Mouse (Mus musculus): Measurements from ENCODE around the gene Dnaja3. TPM values are rescaled to one million over a fixed set of nuclear protein-coding genes. Genes with fewer than 3 reads are reported as not detected.
A peak's percentile ranks its signal among the peaks of the same experiment; 100 is the strongest.

The Dnaja3 gene
- total RNA-seq, 2 experiments from 2014 or later: 58.7 to 59.0 TPM

GRCm38 (mm10) chr16:4604293-4604837, 35.4 kb upstream of the Dnaja3 start:
- DNase-seq (ENCODE audit: extremely low spot score in 1 of 2, low spot score in 2 of 2): peak in 1 of 2 experiments; percentile 36
- intact Hi-C loops (cut with DNase I): loop anchor here (10.0 kb wide), 1 partner anchor 290 kb away; no protein-coding TSS in a partner anchor

- intact Hi-C loops (cut with DNase I): loop anchor here (5.0 to 10.0 kb wide), 3 partner anchors 38 to 291 kb away; no protein-coding TSS in a partner anchor
- peak in 1 of 2 experiments; percentile 34 for DNase-seq (ENCODE audit: extremely low spot score in 1 of 2, low spot score in 2 of 2)
Measured at GRCm38 (mm10) chr16:4605514-4606131, 34.2 kb upstream of the Dnaja3 start.

GRCm38 (mm10) chr16:4606431-4607084, 33.2 kb upstream of the Dnaja3 start:
- DNase-seq (ENCODE audit: extremely low spot score in 1 of 2, low spot score in 2 of 2): peak in 1 of 2 experiments; percentile 77
- intact Hi-C loops (cut with DNase I): loop anchor here (5.0 to 10.0 kb wide), 3 partner anchors 39 to 292 kb away; no protein-coding TSS in a partner anchor

- intact Hi-C loops (cut with DNase I): loop anchor here (5.0 to 10.0 kb wide), 3 partner anchors 41 to 293 kb away; no protein-coding TSS in a partner anchor
- DNase-seq (ENCODE audit: extremely low spot score in 1 of 2, low spot score in 2 of 2): peak; percentile 73 to 82
Measured at GRCm38 (mm10) chr16:4607818-4608531, 31.8 kb upstream of the Dnaja3 start.

GRCm38 (mm10) chr16:4608532-4609059, 31.2 kb upstream of the Dnaja3 start:
- no peak for DNase-seq (ENCODE audit: extremely low spot score in 1 of 2, low spot score in 2 of 2)
- intact Hi-C loops (cut with DNase I): loop anchor here (5.0 to 10.0 kb wide), 3 partner anchors 41 to 294 kb away; no protein-coding TSS in a partner anchor

- intact Hi-C loops (cut with DNase I): no loop called here
Measured at GRCm38 (mm10) chr16:4611193-4611592, 28.6 kb upstream of the Dnaja3 start.

GRCm38 (mm10) chr16:4611676-4612075, 28.1 kb upstream of the Dnaja3 start:
- DNase-seq (ENCODE audit: extremely low spot score in 1 of 2, low spot score in 2 of 2): peak in 1 of 2 experiments; percentile 32
- intact Hi-C loops (cut with DNase I): no loop called here

More at GRCm38 (mm10) chr16:4611193-4611592, 28.6 kb upstream of the Dnaja3 start:
- peak in 1 of 2 experiments; percentile 20 for DNase-seq (ENCODE audit: extremely low spot score in 1 of 2, low spot score in 2 of 2)

GRCm38 (mm10) chr16:4613736-4614135, 26.1 kb upstream of the Dnaja3 start:
- intact Hi-C loops (cut with DNase I): no loop called here
- DNase-seq (ENCODE audit: extremely low spot score in 1 of 2, low spot score in 2 of 2): peak in 1 of 2 experiments; percentile 27

GRCm38 (mm10) chr16:4614639-4615038, 25.1 kb upstream of the Dnaja3 start:
- intact Hi-C loops (cut with DNase I): no loop called here

GRCm38 (mm10) chr16:4615297-4615696, 24.5 kb upstream of the Dnaja3 start:
- DNase-seq (ENCODE audit: extremely low spot score in 1 of 2, low spot score in 2 of 2): no peak
- intact Hi-C loops (cut with DNase I): no loop called here

More at GRCm38 (mm10) chr16:4614639-4615038, 25.1 kb upstream of the Dnaja3 start:
- DNase-seq (ENCODE audit: extremely low spot score in 1 of 2, low spot score in 2 of 2): peak in 1 of 2 experiments; percentile 20

GRCm38 (mm10) chr16:4616829-4617228, 23.0 kb upstream of the Dnaja3 start:
- DNase-seq (ENCODE audit: extremely low spot score in 1 of 2, low spot score in 2 of 2): no peak
- intact Hi-C loops (cut with DNase I): no loop called here

- intact Hi-C loops (cut with DNase I): no loop called here
- DNase-seq (ENCODE audit: extremely low spot score in 1 of 2, low spot score in 2 of 2): no peak
Measured at GRCm38 (mm10) chr16:4624074-4624473, 15.7 kb upstream of the Dnaja3 start.

GRCm38 (mm10) chr16:4624481-4625110, 15.2 kb upstream of the Dnaja3 start, which contains the start of gene Pam16:
Gene Pam16, minus strand, starts transcription at chr16:4624988.
- peak; percentile 91 to 95 for DNase-seq (ENCODE audit: extremely low spot score in 1 of 2, low spot score in 2 of 2)
- intact Hi-C loops (cut with DNase I): no loop called here

- intact Hi-C loops (cut with DNase I): no loop called here
- no peak for DNase-seq (ENCODE audit: extremely low spot score in 1 of 2, low spot score in 2 of 2)
Measured at GRCm38 (mm10) chr16:4627105-4627504, 12.7 kb upstream of the Dnaja3 start.

- peak in 1 of 2 experiments; percentile 18 for DNase-seq (ENCODE audit: extremely low spot score in 1 of 2, low spot score in 2 of 2)
- intact Hi-C loops (cut with DNase I): no loop called here
Measured at GRCm38 (mm10) chr16:4628898-4629419, 10.8 kb upstream of the Dnaja3 start.

GRCm38 (mm10) chr16:4629950-4630349, 9.8 kb upstream of the Dnaja3 start:
- DNase-seq (ENCODE audit: extremely low spot score in 1 of 2, low spot score in 2 of 2): peak in 1 of 2 experiments; percentile 81
- intact Hi-C loops (cut with DNase I): loop anchor here (2.0 kb wide), 1 partner anchor 37 kb away; no protein-coding TSS in a partner anchor

GRCm38 (mm10) chr16:4632050-4632449, 7.7 kb upstream of the Dnaja3 start:
- intact Hi-C loops (cut with DNase I): no loop called here
- DNase-seq (ENCODE audit: extremely low spot score in 1 of 2, low spot score in 2 of 2): peak in 1 of 2 experiments; percentile 39

GRCm38 (mm10) chr16:4633661-4634060, 6.1 kb upstream of the Dnaja3 start:
- peak in 1 of 2 experiments; percentile 21 for DNase-seq (ENCODE audit: extremely low spot score in 1 of 2, low spot score in 2 of 2)
- intact Hi-C loops (cut with DNase I): no loop called here

Data from left cerebral cortex, postnatal 10 days (tissue).